Mouse (Mus musculus): Measurements from ENCODE around the gene Smyd3. TPM values are rescaled to one million over a fixed set of nuclear protein-coding genes. Genes with fewer than 3 reads are reported as not detected.

Gene Smyd3
- total and polyA plus RNA-seq, 2 experiments from 2014 or later = 15.8 to 28.4 TPM

- WGBS = 93% methylated on average over 6 of the region's 6 CpGs
- H3K27me3 ChIP-seq (ENCODE audit: insufficient read depth, low read length) = no peaks in the 10 kb centered on the region
- no peaks in the 10 kb centered on the region for H3K9me3 ChIP-seq (ENCODE audit: low read length)
- DNase-seq (ENCODE audit: low spot score) (no peak), ATAC-seq (ENCODE audit: low FRiP score) (no peak)
- TF ChIP-seq CTCF (IDR thresholded peaks at IDR 0.05) = no peak
- H3K4me2 ChIP-seq (ENCODE audit: low read depth, low read length, poor library complexity, severe bottlenecking) = no peak overlapping the region
- no peaks in the 10 kb centered on the region for H3K4me1 ChIP-seq (ENCODE audit: insufficient read depth, low read length)
- no peak overlapping the region for H3K4me3 ChIP-seq (ENCODE audit: low read depth, low read length)
- no peaks in the 10 kb centered on the region for H3K36me3 ChIP-seq (ENCODE audit: insufficient read depth, low read length)
- H3K9ac ChIP-seq (replicated peaks; ENCODE audit: low read length, poor library complexity, severe bottlenecking) = no peak overlapping the region
- H3K27ac ChIP-seq (ENCODE audit: low read depth, low read length) = no peak overlapping the region
Observed at GRCm38 (mm10) chr1:179240663-179241279, 277.1 kb downstream of the Smyd3 start.

- no peak for TF ChIP-seq CTCF (IDR thresholded peaks at IDR 0.05)
- WGBS = 88% methylated on average over 2 of the region's 2 CpGs
- Histone ChIP-seq H3K4me1 (ENCODE audit: insufficient read depth, low read length) (no peaks in the 10 kb centered on the region), H3K9me3 (ENCODE audit: low read length) (no peaks in the 10 kb centered on the region), H3K27me3 (ENCODE audit: insufficient read depth, low read length) (no peaks in the 10 kb centered on the region), H3K4me3 (ENCODE audit: low read depth, low read length) (no peak overlapping the region), H3K27ac (ENCODE audit: low read depth, low read length) (no peak overlapping the region), H3K9ac (replicated peaks; ENCODE audit: low read length, poor library complexity, severe bottlenecking) (no peak overlapping the region), H3K4me2 (ENCODE audit: low read depth, low read length, poor library complexity, severe bottlenecking) (no peak overlapping the region), H3K36me3 (ENCODE audit: insufficient read depth, low read length) (no peaks in the 10 kb centered on the region)
- DNase-seq (ENCODE audit: low spot score) = no peak
- ATAC-seq (ENCODE audit: low FRiP score) = no peak
Observed at GRCm38 (mm10) chr1:179238639-179239038, 279.2 kb downstream of the Smyd3 start.

DNA sequence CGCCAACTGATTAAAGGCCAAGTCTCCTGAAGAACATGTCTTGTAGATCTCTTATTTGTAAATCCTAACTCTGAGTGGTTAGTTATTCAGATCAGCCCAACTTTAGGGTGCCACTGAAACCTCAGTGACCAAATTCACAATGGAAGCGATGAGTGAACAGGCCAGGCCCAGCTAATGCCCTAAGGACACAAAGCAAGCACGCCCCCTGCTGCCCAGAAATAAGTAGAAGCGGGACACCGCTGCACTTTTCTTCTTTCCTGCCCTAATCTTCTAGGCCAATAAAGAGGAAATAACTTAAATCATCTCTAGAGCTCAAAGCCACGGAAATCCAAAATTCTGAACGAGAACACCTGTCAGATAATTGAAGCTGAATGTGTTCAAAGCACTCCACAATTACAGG lies 279.9 kb downstream of the Smyd3 start:
- H3K4me3 ChIP-seq (ENCODE audit: low read depth, low read length) = no peak overlapping the region
- ATAC-seq (ENCODE audit: low FRiP score) (no peak), DNase-seq (ENCODE audit: low spot score) (no peak)
- TF ChIP-seq CTCF (IDR thresholded peaks at IDR 0.05) = peak; percentile 44
- H3K27ac ChIP-seq (ENCODE audit: low read depth, low read length) = no peak overlapping the region
- no peak overlapping the region for H3K4me2 ChIP-seq (ENCODE audit: low read depth, low read length, poor library complexity, severe bottlenecking)
- H3K36me3 ChIP-seq (ENCODE audit: insufficient read depth, low read length) = no peaks in the 10 kb centered on the region
- WGBS = 43% methylated on average over 7 of the region's 7 CpGs
- H3K9ac ChIP-seq (replicated peaks; ENCODE audit: low read length, poor library complexity, severe bottlenecking) = no peak overlapping the region
- no peaks in the 10 kb centered on the region for H3K4me1 ChIP-seq (ENCODE audit: insufficient read depth, low read length)
- no peaks in the 10 kb centered on the region for H3K27me3 ChIP-seq (ENCODE audit: insufficient read depth, low read length)
- H3K9me3 ChIP-seq (ENCODE audit: low read length) = no peaks in the 10 kb centered on the region

DNA sequence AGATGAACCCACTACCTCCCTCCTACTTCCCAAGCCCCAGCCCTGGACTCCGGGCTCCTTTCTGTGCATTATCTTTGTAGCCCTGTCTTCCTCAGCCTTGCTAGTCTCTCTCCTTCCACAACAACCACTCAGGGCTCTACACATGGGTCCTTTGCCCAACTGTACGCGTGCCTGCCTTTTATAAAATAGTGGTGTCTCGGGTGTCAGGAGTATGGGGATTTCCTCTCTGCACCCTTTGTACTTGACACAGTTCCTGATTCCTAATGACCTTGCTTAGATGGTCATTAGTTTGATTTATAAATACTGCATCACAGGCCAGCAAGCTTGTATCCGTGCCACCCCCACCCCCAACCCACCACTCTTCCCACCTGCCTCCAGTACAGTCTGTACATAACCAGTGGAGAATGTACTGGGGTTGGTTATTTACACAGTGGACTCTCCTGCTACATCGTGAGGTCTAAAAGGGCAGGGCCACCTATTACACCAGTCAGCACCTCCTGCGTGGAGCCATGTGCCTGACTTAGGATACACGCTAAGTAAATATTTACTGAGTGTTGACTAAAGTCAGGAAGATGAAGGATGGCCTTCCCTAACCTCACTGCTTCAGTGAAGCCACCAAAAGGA lies 281.5 kb downstream of the Smyd3 start:
- 90% methylated on average over 8 of the region's 8 CpGs for WGBS
- Histone ChIP-seq H3K27me3 (ENCODE audit: insufficient read depth, low read length) (no peaks in the 10 kb centered on the region), H3K4me2 (ENCODE audit: low read depth, low read length, poor library complexity, severe bottlenecking) (no peak overlapping the region), H3K9me3 (ENCODE audit: low read length) (no peaks in the 10 kb centered on the region), H3K4me1 (ENCODE audit: insufficient read depth, low read length) (no peaks in the 10 kb centered on the region), H3K4me3 (ENCODE audit: low read depth, low read length) (no peak overlapping the region), H3K36me3 (ENCODE audit: insufficient read depth, low read length) (no peaks in the 10 kb centered on the region), H3K27ac (ENCODE audit: low read depth, low read length) (no peak overlapping the region), H3K9ac (replicated peaks; ENCODE audit: low read length, poor library complexity, severe bottlenecking) (no peak overlapping the region)
- TF ChIP-seq CTCF (IDR thresholded peaks at IDR 0.05) = no peak
- ATAC-seq (ENCODE audit: low FRiP score) = no peak
- DNase-seq (ENCODE audit: low spot score) = no peak

GRCm38 (mm10) chr1:179231777-179232661 lies 285.8 kb downstream of the Smyd3 start:
- peak; percentile 92 for TF ChIP-seq CTCF (IDR thresholded peaks at IDR 0.05)
- peak; percentile 90 for DNase-seq (ENCODE audit: low spot score)
- WGBS = 26% methylated on average over 13 of the region's 13 CpGs
- peak overlapping the region; percentile 48 for H3K27ac ChIP-seq (ENCODE audit: low read depth, low read length)
- H3K36me3 ChIP-seq (ENCODE audit: insufficient read depth, low read length) = no peaks in the 10 kb centered on the region
- ATAC-seq (ENCODE audit: low FRiP score) = peak; percentile 62; the same call in 1 of the 2 replicates
- no peak overlapping the region for H3K4me3 ChIP-seq (ENCODE audit: low read depth, low read length)
- no peaks in the 10 kb centered on the region for H3K27me3 ChIP-seq (ENCODE audit: insufficient read depth, low read length)
- no peaks in the 10 kb centered on the region for H3K4me1 ChIP-seq (ENCODE audit: insufficient read depth, low read length)
- no peaks in the 10 kb centered on the region for H3K9me3 ChIP-seq (ENCODE audit: low read length)
- no peak overlapping the region for H3K4me2 ChIP-seq (ENCODE audit: low read depth, low read length, poor library complexity, severe bottlenecking)
- H3K9ac ChIP-seq (replicated peaks; ENCODE audit: low read length, poor library complexity, severe bottlenecking) = no peak overlapping the region

DNA sequence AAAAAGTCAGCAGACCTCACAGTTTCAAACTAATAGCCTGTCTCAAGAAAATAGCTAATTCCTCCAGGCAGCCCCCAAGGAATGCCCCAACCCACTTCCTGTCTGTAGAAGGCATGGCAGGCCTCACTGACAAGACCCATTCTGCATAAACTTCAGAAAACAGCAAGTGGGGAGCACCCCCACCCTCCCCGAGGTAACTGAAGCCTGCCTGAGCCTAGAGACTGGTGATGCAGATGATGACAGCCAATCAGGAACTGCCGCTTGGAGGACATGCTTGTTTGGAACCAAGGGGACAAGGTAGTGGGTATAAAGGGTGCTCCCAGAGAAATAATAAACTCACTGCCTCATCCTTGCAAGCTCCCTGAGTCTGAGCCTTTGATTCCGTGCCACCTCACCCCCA lies 288.3 kb downstream of the Smyd3 start:
- no peak for TF ChIP-seq CTCF (IDR thresholded peaks at IDR 0.05)
- no peak overlapping the region for H3K9ac ChIP-seq (replicated peaks; ENCODE audit: low read length, poor library complexity, severe bottlenecking)
- H3K36me3 ChIP-seq (ENCODE audit: insufficient read depth, low read length) = no peaks in the 10 kb centered on the region
- ATAC-seq (ENCODE audit: low FRiP score) (no peak), DNase-seq (ENCODE audit: low spot score) (no peak)
- H3K4me3 ChIP-seq (ENCODE audit: low read depth, low read length) = no peak overlapping the region
- no peaks in the 10 kb centered on the region for H3K9me3 ChIP-seq (ENCODE audit: low read length)
- 77% methylated on average over 3 of the region's 3 CpGs for WGBS
- H3K27me3 ChIP-seq (ENCODE audit: insufficient read depth, low read length) = no peaks in the 10 kb centered on the region
- no peak overlapping the region for H3K4me2 ChIP-seq (ENCODE audit: low read depth, low read length, poor library complexity, severe bottlenecking)
- H3K4me1 ChIP-seq (ENCODE audit: insufficient read depth, low read length) = no peaks in the 10 kb centered on the region
- no peak overlapping the region for H3K27ac ChIP-seq (ENCODE audit: low read depth, low read length)

All from midbrain, postnatal 0 days (tissue).